Mouse (Mus musculus) urinary bladder, postnatal 25 days (tissue): ENCODE results near the gene Cyb561d1.

Source experiments
- DNase-seq: peaks from one replicate; pipeline ENCODE4 v3.0.0; 2022; ENCODE audit warnings: low spot score

Gene Cyb561d1

DNA sequence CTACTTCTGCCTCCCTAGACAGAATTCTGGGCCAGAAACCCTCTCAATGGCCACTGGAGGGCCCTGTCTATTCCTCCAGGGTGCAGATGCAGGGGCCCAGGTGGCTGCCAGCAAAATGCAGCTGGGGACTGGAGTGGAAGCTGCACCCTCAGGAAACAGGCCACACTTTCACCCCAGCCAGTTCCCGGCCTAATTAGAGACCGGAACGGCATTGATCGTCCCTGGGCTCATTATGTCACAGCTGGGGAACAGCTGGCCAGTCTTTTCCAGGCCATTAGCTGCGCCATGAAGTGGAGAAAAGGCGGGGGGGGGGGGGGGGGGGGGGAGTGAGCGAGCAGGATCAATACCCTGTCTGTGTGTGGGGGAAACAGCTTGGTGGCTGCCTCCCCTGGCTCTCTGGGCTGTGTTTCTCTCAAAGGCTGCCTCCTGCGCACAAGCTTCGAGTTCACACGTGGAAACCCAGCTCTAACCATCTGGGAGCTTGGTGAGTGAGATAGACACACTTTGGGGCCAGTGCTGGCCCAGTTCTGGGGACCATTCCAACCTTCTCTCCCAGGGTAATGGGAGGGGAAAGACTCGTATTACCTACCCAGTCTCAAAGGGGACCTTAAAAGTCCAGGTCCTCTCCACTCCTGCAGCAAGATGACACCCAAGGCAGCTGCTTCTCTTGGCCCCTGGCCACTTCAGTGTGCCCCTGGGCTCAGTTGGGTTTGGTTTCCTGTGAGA is 34.4 kb downstream of the Cyb561d1 start:
- DNase-seq, result no peak

DNA sequence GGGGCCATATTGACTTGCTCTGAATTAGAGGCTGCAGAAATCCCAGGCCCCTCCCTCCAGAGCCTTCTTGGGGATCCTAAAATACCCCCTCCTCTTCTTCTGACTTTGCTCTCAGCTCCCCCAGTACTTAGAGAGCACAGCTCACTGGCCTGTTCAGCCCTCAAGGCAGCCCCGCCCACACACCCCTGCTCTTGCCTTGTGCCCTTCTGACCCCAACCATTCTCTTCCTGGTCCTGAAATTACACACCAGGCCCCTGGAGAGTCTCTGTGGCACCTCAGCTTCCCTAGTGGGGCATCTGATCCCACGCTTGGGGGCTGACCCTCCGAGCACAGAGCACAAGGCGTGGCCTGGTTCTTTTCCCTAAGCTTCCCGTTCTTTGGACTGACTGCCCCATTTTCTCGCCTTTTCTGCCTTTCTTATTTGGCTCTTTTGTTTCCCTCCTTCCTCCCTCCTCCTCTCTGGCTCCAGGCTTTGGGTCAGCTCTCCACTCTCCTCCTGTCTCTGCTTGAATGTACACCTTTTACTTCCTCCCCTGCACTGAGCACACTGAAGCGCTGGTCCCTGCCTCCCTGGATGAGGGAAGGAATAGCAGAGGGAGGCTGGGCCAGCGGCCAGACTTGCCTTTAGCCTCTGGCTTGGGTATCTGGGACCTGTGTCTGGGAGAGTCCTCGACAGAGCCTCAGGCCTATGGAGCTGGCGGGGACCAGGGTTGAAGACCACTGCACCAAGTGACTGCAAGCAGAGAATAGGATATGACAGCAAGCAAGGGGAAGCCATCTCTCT is 35.3 kb downstream of the Cyb561d1 start:
- DNase-seq, result no peak

DNA sequence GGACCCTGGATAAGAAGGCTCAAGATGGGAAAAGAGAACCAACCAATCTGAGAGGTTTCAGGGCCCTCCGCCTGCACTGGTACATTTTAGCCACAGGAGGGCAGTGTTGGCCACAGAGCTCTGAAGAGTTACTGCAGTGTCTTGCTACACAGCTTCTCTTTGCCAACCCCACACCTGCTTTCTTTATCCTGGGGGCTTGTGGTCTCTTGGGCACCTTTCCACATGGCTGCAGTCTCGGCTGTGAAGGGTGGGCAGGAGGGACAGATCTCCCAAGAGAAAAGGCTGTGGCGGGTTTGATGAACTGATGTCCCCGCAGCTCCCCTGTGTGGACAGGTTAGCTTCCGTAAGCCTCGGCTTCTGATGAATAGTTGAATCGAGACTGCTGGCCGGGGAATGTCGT is 36.2 kb downstream of the Cyb561d1 start:
- DNase-seq, result peak; percentile 71

DNA sequence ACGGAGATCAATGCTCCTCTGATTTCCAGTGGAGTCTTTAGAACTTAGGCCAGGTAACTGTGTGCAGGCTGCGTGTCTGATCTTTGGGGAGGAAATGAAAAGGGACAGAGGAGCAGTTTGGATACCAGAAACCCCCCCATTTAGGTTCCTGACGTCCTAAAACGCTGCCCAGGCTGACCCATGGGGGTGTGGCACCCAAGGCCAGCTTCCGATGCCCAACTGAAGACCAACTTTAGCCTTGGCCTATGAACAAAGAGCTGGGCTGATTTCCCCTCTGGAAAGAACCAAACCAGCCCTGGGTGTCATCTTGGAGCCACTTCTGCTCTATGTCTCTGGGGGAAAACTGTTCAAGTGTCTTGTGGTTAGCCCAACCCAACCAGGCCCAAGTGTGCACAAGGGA is 36.9 kb downstream of the Cyb561d1 start:
- no peak for DNase-seq

DNA sequence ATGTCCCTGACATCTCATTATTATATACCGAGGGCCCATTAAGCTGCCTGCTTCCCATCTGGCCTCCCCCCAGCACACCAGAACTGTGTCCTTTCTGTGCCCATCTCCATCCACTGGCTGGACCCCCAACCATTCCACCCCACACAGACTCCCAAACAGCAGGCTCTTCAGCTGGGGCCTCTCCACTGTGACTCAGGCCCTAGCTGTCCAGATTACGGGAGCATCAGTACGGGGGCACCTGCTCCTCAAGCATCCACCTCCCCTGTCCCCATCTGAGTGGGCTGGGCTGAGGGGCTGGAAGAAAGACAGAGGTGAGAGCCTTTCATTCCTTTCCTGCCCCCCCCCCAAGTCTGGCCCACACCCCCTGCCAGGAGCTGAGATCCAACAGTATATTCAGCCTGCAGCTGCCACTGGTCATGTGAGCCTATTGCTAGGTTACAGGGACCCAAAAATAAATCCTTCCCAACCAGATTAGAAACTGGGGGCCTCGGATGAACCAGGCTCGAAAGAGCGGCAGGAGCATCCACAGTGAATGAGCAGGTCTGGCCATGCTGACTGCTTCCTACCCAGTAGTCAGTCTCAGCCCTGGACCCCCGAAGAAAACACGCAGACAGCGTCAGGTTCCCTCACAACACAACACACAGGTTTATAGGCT is 42.5 kb downstream of the Cyb561d1 start:
- no peak for DNase-seq

DNA sequence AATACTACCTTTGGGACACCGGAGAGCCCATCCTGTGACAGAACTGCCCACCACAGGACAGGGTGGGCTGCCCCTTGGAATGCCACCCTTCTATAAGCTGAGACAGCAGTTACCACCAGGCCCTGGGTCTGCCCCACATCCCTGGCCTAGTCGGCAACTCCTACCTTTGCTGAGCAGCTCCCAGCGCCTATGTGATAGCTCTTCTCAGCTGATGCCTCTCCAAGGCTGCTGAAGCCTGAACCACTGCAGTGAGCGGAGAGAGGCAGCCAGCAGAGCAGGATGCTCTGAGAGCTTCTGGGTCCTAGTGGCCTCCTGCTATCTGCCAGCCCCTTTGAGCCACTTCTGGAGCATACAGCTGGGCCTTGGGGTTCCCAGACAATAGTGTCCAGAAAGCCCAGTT is 46.4 kb downstream of the Cyb561d1 start, which contains the start of gene Gpr61:
TSS of gene Gpr61 (minus strand) at position 227 of the 400 bp plus-strand sequence.
- DNase-seq, result no peak

DNA sequence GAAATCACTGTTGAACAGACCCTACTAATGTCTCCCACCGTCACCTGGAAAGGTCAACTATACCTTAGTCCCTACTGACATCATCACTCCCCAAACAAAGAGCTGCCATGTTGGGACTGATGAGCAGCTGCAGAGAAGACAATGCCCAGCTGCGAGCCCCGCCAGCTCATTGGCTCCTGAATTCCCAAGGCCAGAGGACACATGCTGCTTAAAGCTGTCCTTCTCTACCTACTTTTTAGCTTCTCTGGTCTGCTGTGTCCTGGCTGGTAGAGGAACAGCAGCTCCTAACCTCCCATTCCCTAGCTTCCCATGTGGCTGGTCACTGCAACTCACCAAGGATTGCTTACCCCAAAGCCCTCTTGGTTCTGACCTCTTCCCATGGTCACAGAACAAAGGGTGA is 48.7 kb downstream of the Cyb561d1 start:
- no peak for DNase-seq

DNA sequence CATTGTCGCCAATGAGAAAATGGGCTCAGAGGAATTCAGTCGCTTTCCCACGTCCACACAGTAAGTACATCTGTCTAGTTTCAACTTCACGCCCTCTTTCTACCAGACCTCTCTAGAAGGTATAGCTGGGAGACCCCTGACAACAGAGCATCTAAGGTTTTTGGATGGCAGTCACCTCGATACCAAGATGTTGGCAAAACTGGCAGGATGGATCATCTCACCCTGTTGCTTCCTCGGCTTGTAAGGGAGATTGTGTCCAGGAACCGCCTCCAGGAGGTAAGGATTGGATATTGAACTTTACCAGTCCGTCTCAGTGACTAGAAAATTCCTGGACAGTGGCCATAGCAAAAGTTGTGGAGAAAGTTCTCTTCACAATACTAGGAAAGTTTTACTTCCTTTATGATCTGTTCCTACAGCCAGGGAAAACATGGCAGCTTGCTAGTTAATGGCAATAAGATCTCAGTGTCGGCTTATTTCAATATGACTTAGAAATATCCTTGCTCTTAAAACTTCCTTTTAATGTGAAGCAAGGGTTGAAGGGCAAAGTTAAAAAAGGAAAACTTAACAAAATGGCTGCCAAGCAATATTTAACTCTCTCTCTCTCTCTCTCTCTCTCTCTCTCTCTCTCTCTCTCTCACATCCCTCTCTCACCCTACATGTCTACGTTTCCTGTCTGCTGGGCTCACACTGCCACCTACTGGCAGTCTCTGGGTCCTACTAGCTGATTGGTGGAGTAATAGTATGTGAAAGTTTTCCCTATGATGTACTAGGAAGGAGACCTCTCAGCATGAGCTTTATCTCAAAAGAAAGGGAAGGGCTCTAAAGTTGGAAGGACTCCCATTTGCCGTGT is 53.4 kb downstream of the Cyb561d1 start:
- DNase-seq, result peak; percentile 84

DNA sequence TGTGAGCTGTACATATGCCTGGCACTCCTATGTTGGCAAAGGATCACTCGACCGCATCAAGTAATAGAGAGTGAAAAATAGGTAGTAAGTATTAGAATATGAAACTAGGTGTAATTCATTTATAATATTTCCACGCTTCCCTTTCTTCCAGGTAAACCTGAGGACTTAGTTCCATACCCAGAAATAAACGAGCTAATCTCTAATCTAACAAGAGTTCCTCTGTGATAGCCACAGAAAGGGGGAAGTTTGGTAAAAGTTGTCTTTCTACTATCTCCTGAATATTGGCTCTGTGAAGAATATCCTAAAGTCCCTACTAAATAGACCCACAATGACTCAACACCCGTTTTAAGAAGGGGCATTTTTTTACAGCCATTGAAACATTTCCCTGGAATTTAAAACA is 54.3 kb downstream of the Cyb561d1 start:
- DNase-seq, result no peak
